Mouse (Mus musculus) cerebellum, adult 2 months (tissue): ENCODE data around the gene Mgat4e.

Experiments used
- CTCF ChIP-seq: fragments of 200-500 bp; IDR thresholded peaks from 2 replicates; pipeline ENCODE4 v1.5.1; 2011; ENCODE audit warnings: low read depth, mild to moderate bottlenecking, control low read depth, low read length, moderate library complexity, borderline replicate concordance; ENCODE audit not compliant: insufficient read depth
- POLR2A ChIP-seq: fragments of 200-500 bp; IDR thresholded peaks from 2 replicates; pipeline ENCODE4 v1.6.1; 2011; ENCODE audit warnings: low read length, control low read depth, borderline replicate concordance; ENCODE audit not compliant: insufficient read depth

DNA sequence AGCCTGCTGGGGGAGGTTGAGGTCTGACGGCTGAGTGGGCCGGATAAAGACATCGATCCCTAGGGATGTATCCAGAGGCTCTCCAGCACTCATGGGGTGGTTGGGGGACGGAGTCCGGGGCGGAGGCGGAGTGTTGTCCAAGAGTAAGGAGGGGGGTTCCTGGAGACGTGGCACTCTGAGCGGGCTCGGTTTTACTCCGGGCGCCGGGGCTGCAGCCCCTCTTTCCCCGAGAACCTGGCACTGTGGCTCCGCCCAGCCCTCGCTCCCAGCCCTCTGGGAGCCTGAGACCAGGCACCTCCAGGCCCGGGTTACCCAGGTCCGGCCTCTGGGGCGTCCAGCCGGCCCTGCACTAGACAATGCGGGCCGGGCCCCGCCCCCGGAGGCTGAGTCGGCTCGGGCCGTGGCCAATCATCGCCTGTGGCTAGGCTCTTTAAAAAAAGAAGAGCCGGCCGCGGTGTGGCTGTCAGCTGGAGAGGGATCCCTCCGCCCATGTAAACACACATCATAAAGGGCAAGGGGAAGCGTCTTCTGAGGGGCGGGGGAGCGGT is 7.3 kb upstream of the Mgat4e start:
- TF ChIP-seq CTCF, result no peak
- peak; percentile 54; the same call in 1 of the 2 replicates for TF ChIP-seq POLR2A
